15 mouse cellular contexts compared by ENCODE assay signal in genomic region chr19:41656671-41657070, GRCm38 (mm10).
DNase-seq lines count a peak whose midpoint lies in the region; ATAC-seq lines count a peak whose summit lies in the region.
"Had no signal": no experiment of that assay in that cellular context is flagged by ENCODE, and none has a peak within 500 bp of the region (broad histone marks: within the 10 kb centered on the region; RNA-seq: fewer than 3 reads in every experiment).

No protein-coding gene starts in this region.

- H3K27ac ChIP-seq in midbrain, embryonic 10.5 days (replicated peaks): 0 out of 2 replicates have a peak overlapping the region, but pooled peaks have one; percentile 2
- no peak overlapping the region for H3K27ac ChIP-seq in midbrain, embryonic 16.5 days (ENCODE audit: low read length)
- peak overlapping the region; percentile 28; the same call in 1 of the 2 replicates for H3K27ac ChIP-seq in neural tube, embryonic 14.5 days (ENCODE audit: low read depth, low read length)
- H3K27ac ChIP-seq in neural tube, embryonic 15.5 days (replicated peaks): no peak overlapping the region
- H3K27ac ChIP-seq: forebrain, embryonic 13.5 days; heart, adult 2 months; heart, embryonic 10.5 days; heart, embryonic 13.5 days; hindbrain, embryonic 14.5 days; hindbrain, postnatal 0 days had no signal

- no peaks in the 10 kb centered on the region for H3K9me3 ChIP-seq in midbrain, embryonic 10.5 days (replicated peaks)
- H3K9me3 ChIP-seq in midbrain, embryonic 16.5 days (replicated peaks; ENCODE audit: control insufficient read depth, low read length, poor library complexity, severe bottlenecking): no peaks in the 10 kb centered on the region
- no peaks in the 10 kb centered on the region for H3K9me3 ChIP-seq in neural tube, embryonic 14.5 days (ENCODE audit: control insufficient read depth, low read length)
- no peaks in the 10 kb centered on the region for H3K9me3 ChIP-seq in neural tube, embryonic 15.5 days (replicated peaks)
- H3K9me3 ChIP-seq: forebrain, embryonic 10.5 days; forebrain, embryonic 13.5 days; G1E; heart, embryonic 10.5 days; heart, embryonic 13.5 days had no signal

- WGBS in midbrain, embryonic 10.5 days: 73% methylated on average over 14 of the region's 14 CpGs
- WGBS in midbrain, embryonic 16.5 days: 70% methylated on average over 14 of the region's 14 CpGs
- 81% methylated on average over 14 of the region's 14 CpGs for WGBS in neural tube, embryonic 14.5 days
- WGBS in neural tube, embryonic 15.5 days: 85% methylated on average over 14 of the region's 14 CpGs

- H3K9ac ChIP-seq in midbrain, embryonic 16.5 days (ENCODE audit: low read depth, low read length): no peak overlapping the region; the same call in 1 of the 2 replicates
- no peak overlapping the region for H3K9ac ChIP-seq in neural tube, embryonic 14.5 days (replicated peaks; ENCODE audit: low read depth, low read length)
- no peak overlapping the region for H3K9ac ChIP-seq in neural tube, embryonic 15.5 days (replicated peaks)
- H3K9ac ChIP-seq: forebrain, embryonic 13.5 days; heart, embryonic 13.5 days; hindbrain, embryonic 14.5 days had no signal

- no peak overlapping the region for H3K4me2 ChIP-seq in midbrain, embryonic 16.5 days (ENCODE audit: low read length)
- H3K4me2 ChIP-seq in neural tube, embryonic 14.5 days (ENCODE audit: low read depth, low read length): no peak overlapping the region
- no peak overlapping the region for H3K4me2 ChIP-seq in neural tube, embryonic 15.5 days
- H3K4me2 ChIP-seq: forebrain, embryonic 13.5 days; heart, embryonic 13.5 days; hindbrain, embryonic 14.5 days had no signal

- H3K4me3 ChIP-seq in midbrain, embryonic 10.5 days: no peak overlapping the region
- H3K4me3 ChIP-seq in midbrain, embryonic 16.5 days (ENCODE audit: low read depth, low read length): no peak overlapping the region
- H3K4me3 ChIP-seq in neural tube, embryonic 14.5 days (ENCODE audit: low read depth, low read length): no peak overlapping the region
- H3K4me3 ChIP-seq in neural tube, embryonic 15.5 days (replicated peaks): no peak overlapping the region
- H3K4me3 ChIP-seq: forebrain, embryonic 13.5 days; heart, adult 2 months; heart, embryonic 10.5 days; heart, embryonic 13.5 days had no signal

- peak; percentile 33 for DNase-seq in layer of hippocampus, adult 11-12 months (ENCODE audit: low spot score)
- no peak for DNase-seq in layer of hippocampus, postnatal 36 days
- DNase-seq in midbrain, embryonic 10.5 days (ENCODE audit: low spot score): no peak

- H3K27me3 ChIP-seq in midbrain, embryonic 10.5 days (ENCODE audit: low read depth, poor library complexity, severe bottlenecking): peaks cover 91% of the 10 kb centered on the region
- no peaks in the 10 kb centered on the region for H3K27me3 ChIP-seq in midbrain, embryonic 16.5 days (ENCODE audit: control insufficient read depth, insufficient read depth, low read depth, low read length)
- H3K27me3 ChIP-seq in neural tube, embryonic 14.5 days (ENCODE audit: control insufficient read depth, insufficient read depth, low read length): no peaks in the 10 kb centered on the region
- H3K27me3 ChIP-seq in neural tube, embryonic 15.5 days (replicated peaks): peaks cover 9% of the 10 kb centered on the region; the same call in 1 of the 2 replicates

- ATAC-seq in midbrain, embryonic 16.5 days: no peak
- ATAC-seq in neural tube, embryonic 14.5 days (ENCODE audit: low read depth): no peak
- no peak for ATAC-seq in neural tube, embryonic 15.5 days (ENCODE audit: low FRiP score)
- ATAC-seq: Patski had no signal

- H3K36me3 ChIP-seq in midbrain, embryonic 10.5 days: no peaks in the 10 kb centered on the region
- H3K36me3 ChIP-seq in midbrain, embryonic 16.5 days (ENCODE audit: control insufficient read depth, insufficient read depth, low read length): no peaks in the 10 kb centered on the region
- H3K36me3 ChIP-seq in neural tube, embryonic 14.5 days (ENCODE audit: control insufficient read depth, insufficient read depth, low read length): no peaks in the 10 kb centered on the region
- no peaks in the 10 kb centered on the region for H3K36me3 ChIP-seq in neural tube, embryonic 15.5 days
- H3K36me3 ChIP-seq: forebrain, embryonic 10.5 days; G1E; heart, embryonic 10.5 days; heart, embryonic 13.5 days had no signal

- H3K4me1 ChIP-seq in midbrain, embryonic 10.5 days: peaks cover 90% of the 10 kb centered on the region
- H3K4me1 ChIP-seq in midbrain, embryonic 16.5 days (ENCODE audit: control insufficient read depth, insufficient read depth, low read length): peaks cover 49% of the 10 kb centered on the region
- peaks cover 46% of the 10 kb centered on the region for H3K4me1 ChIP-seq in neural tube, embryonic 14.5 days (ENCODE audit: control insufficient read depth, insufficient read depth, low read length)
- peaks cover 80% of the 10 kb centered on the region for H3K4me1 ChIP-seq in neural tube, embryonic 15.5 days
- H3K4me1 ChIP-seq: heart, embryonic 13.5 days had no signal

Comparison
In these comparisons a context has a peak if more than half of its experiments do, and no peak if none do; other contexts are left out.
1. H3K27ac ChIP-seq: peak in midbrain, embryonic 10.5 days (single experiment) and neural tube, embryonic 14.5 days (single experiment); none in midbrain, embryonic 16.5 days (single experiment) and neural tube, embryonic 15.5 days (single experiment).